Comparison of ENCODE assay signal across 9 mouse cellular contexts in genomic region chr2:91462681-91463080, GRCm38 (mm10). TPM values are rescaled to one million over a fixed set of nuclear protein-coding genes. Genes with fewer than 3 reads are reported as not detected.
A peak's percentile ranks its signal among the peaks of the same experiment; 100 is the strongest.
DNase-seq lines count a peak whose midpoint lies in the region; ATAC-seq and TF ChIP-seq lines count a peak whose summit lies in the region.
"Had no signal": no experiment of that assay in that cellular context is flagged by ENCODE, and none has a peak within 500 bp of the region (broad histone marks: within the 10 kb centered on the region; RNA-seq: fewer than 3 reads in every experiment).

No protein-coding gene starts in this region.

- TF ChIP-seq CTCF in kidney, postnatal 0 days (IDR thresholded peaks at IDR 0.05; ENCODE audit: low read depth) = no peak

- H3K9me3 ChIP-seq in kidney, postnatal 0 days (replicated peaks; ENCODE audit: low read length) = no peaks in the 10 kb centered on the region
- no peaks in the 10 kb centered on the region for H3K9me3 ChIP-seq in embryonic facial prominence, embryonic 15.5 days (replicated peaks)
- H3K9me3 ChIP-seq in intestine, embryonic 14.5 days (ENCODE audit: control insufficient read depth, low read length) = no peaks in the 10 kb centered on the region
- no peaks in the 10 kb centered on the region for H3K9me3 ChIP-seq in neural tube, embryonic 14.5 days (ENCODE audit: control insufficient read depth, low read length)

- WGBS in kidney, postnatal 0 days = 14% methylated on average over 12 of the region's 12 CpGs
- WGBS in embryonic facial prominence, embryonic 15.5 days = 24% methylated on average over 12 of the region's 12 CpGs
- WGBS in intestine, embryonic 14.5 days = 13% methylated on average over 12 of the region's 12 CpGs
- WGBS in neural tube, embryonic 14.5 days = 3% methylated on average over 12 of the region's 12 CpGs

- DNase-seq in kidney, postnatal 0 days (ENCODE audit: low spot score) = no peak
- no peak for DNase-seq in kidney, postnatal 14 days
- DNase-seq in intestine, embryonic 14.5 days (ENCODE audit: low spot score) = no peak
- DNase-seq in adrenal gland, adult 2 months = no peak
- no peak for DNase-seq in frontal cortex, adult 2 months (ENCODE audit: extremely low spot score in 1 of 2, low spot score in 1 of 2)
- no peak for DNase-seq in left cerebral cortex, postnatal 36 days (ENCODE audit: low spot score in 2 of 2)

- no peak overlapping the region for H3K4me3 ChIP-seq in kidney, postnatal 0 days (replicated peaks; ENCODE audit: low read depth, low read length)
- peak overlapping the region; percentile 2; the same call in 1 of the 2 replicates for H3K4me3 ChIP-seq in embryonic facial prominence, embryonic 15.5 days (replicated peaks)
- no peak overlapping the region for H3K4me3 ChIP-seq in intestine, embryonic 14.5 days (ENCODE audit: low read depth, low read length)
- H3K4me3 ChIP-seq in neural tube, embryonic 14.5 days (ENCODE audit: low read depth, low read length) = no peak overlapping the region

- no peak for ATAC-seq in kidney, postnatal 0 days (replicated peaks; ENCODE audit: low FRiP score, low read depth)
- ATAC-seq in embryonic facial prominence, embryonic 15.5 days (ENCODE audit: insufficient number of reproducible peaks, low FRiP score, low TSS enrichment, low read depth) = 0 out of 2 replicates have a peak, but pooled peaks have one; percentile 17
- no peak for ATAC-seq in intestine, embryonic 14.5 days (replicated peaks; ENCODE audit: low FRiP score, low TSS enrichment, low read depth)
- ATAC-seq in neural tube, embryonic 14.5 days (ENCODE audit: low read depth) = peak; percentile 14; the same call in 1 of the 2 replicates

- H3K9ac ChIP-seq in kidney, postnatal 0 days (ENCODE audit: low read depth, low read length) = no peak overlapping the region
- no peak overlapping the region for H3K9ac ChIP-seq in embryonic facial prominence, embryonic 15.5 days
- no peak overlapping the region for H3K9ac ChIP-seq in intestine, embryonic 14.5 days (ENCODE audit: low read length)
- peak overlapping the region; percentile 45 for H3K9ac ChIP-seq in neural tube, embryonic 14.5 days (replicated peaks; ENCODE audit: low read depth, low read length)

- H3K4me1 ChIP-seq in kidney, postnatal 0 days (replicated peaks; ENCODE audit: insufficient read depth, low read length) = peaks cover 16% of the 10 kb centered on the region
- H3K4me1 ChIP-seq in embryonic facial prominence, embryonic 15.5 days = peaks cover 45% of the 10 kb centered on the region
- peaks cover 28% of the 10 kb centered on the region for H3K4me1 ChIP-seq in intestine, embryonic 14.5 days (replicated peaks; ENCODE audit: control insufficient read depth, insufficient read depth, low read length)
- H3K4me1 ChIP-seq in neural tube, embryonic 14.5 days (ENCODE audit: control insufficient read depth, insufficient read depth, low read length) = peaks cover 19% of the 10 kb centered on the region

- H3K27me3 ChIP-seq in kidney, postnatal 0 days (ENCODE audit: insufficient read depth, low read length) = no peaks in the 10 kb centered on the region
- H3K27me3 ChIP-seq in embryonic facial prominence, embryonic 15.5 days = no peaks in the 10 kb centered on the region
- H3K27me3 ChIP-seq in intestine, embryonic 14.5 days (replicated peaks; ENCODE audit: control insufficient read depth, insufficient read depth, low read length) = no peaks in the 10 kb centered on the region
- 0 out of 2 replicates have a peak, but pooled peaks cover 4% of the 10 kb centered on the region for H3K27me3 ChIP-seq in neural tube, embryonic 14.5 days (ENCODE audit: control insufficient read depth, insufficient read depth, low read length)

- H3K27ac ChIP-seq in kidney, postnatal 0 days = no peak overlapping the region
- H3K27ac ChIP-seq in embryonic facial prominence, embryonic 15.5 days (replicated peaks) = peak overlapping the region; percentile 76
- H3K27ac ChIP-seq in intestine, embryonic 14.5 days (ENCODE audit: low read depth) = no peak overlapping the region
- no peak overlapping the region for H3K27ac ChIP-seq in neural tube, embryonic 14.5 days (ENCODE audit: low read depth, low read length)

- intact Hi-C loops in left cerebral cortex, postnatal 36 days (cut with DNase I) = no loop called here

- H3K36me3 ChIP-seq in kidney, postnatal 0 days (ENCODE audit: insufficient read depth, low read length) = no peaks in the 10 kb centered on the region
- H3K36me3 ChIP-seq in embryonic facial prominence, embryonic 15.5 days = no peaks in the 10 kb centered on the region; the same call in 1 of the 2 replicates
- H3K36me3 ChIP-seq in intestine, embryonic 14.5 days (ENCODE audit: control insufficient read depth, insufficient read depth, low read length) = no peaks in the 10 kb centered on the region
- no peaks in the 10 kb centered on the region for H3K36me3 ChIP-seq in neural tube, embryonic 14.5 days (ENCODE audit: control insufficient read depth, insufficient read depth, low read length)
- H3K36me3 ChIP-seq: G1E had no signal

- H3K4me2 ChIP-seq in kidney, postnatal 0 days (ENCODE audit: low read length) = peak overlapping the region; percentile 33
- peak overlapping the region; percentile 22 for H3K4me2 ChIP-seq in embryonic facial prominence, embryonic 15.5 days (replicated peaks)
- peak overlapping the region; percentile 6; the same call in 1 of the 2 replicates for H3K4me2 ChIP-seq in intestine, embryonic 14.5 days (ENCODE audit: low read length)
- peak overlapping the region; percentile 33 for H3K4me2 ChIP-seq in neural tube, embryonic 14.5 days (ENCODE audit: low read depth, low read length)

RNA-seq across cellular contexts. Expression of gene Lrp4, which starts 5.4 kb away (rescaled TPM):
- 5.9 and 7.0 TPM in 2 replicates for polyA plus RNA-seq in kidney, postnatal 0 days (2015; fragmentation: Nextera tagmentation; extraction: Ambion mirVana)
- 11.1 and 12.0 TPM in 2 replicates for polyA plus RNA-seq in embryonic facial prominence, embryonic 15.5 days (2015; fragmentation: Nextera tagmentation; extraction: Ambion mirVana)
- 7.8 and 8.5 TPM in 2 replicates for polyA plus RNA-seq in intestine, embryonic 14.5 days (2014; fragmentation: Nextera tagmentation; extraction: Ambion mirVana)
- polyA plus RNA-seq in neural tube, embryonic 14.5 days (2014; fragmentation: Nextera tagmentation; extraction: Ambion mirVana) = 6.4 and 7.2 TPM in 2 replicates
- 1 to 10 TPM; 3.5 to 6.5 TPM for total RNA-seq in adrenal gland, adult 2 months (2021)
- polyA plus RNA-seq in adrenal gland, adult 2 months (2012; rRNA removed) = 2.0 and 2.4 TPM in 2 replicates
- polyA plus RNA-seq in frontal cortex, adult 2 months (2012; rRNA removed) = 13.0 and 15.6 TPM in 2 replicates
- 10 to 100 TPM; 24.7 to 29.6 TPM for total RNA-seq in left cerebral cortex, postnatal 36 days (2021)
- polyA plus RNA-seq: G1E had no signal

RNA-seq across cellular contexts. Expression of gene 1110051M20Rik, which starts 18.2 kb away (rescaled TPM):
- polyA plus RNA-seq in kidney, postnatal 0 days (2015; fragmentation: Nextera tagmentation; extraction: Ambion mirVana) = 55.7 and 56.8 TPM in 2 replicates
- 61.0 and 68.0 TPM in 2 replicates for polyA plus RNA-seq in embryonic facial prominence, embryonic 15.5 days (2015; fragmentation: Nextera tagmentation; extraction: Ambion mirVana)
- 53.1 and 64.5 TPM in 2 replicates for polyA plus RNA-seq in intestine, embryonic 14.5 days (2014; fragmentation: Nextera tagmentation; extraction: Ambion mirVana)
- polyA plus RNA-seq in neural tube, embryonic 14.5 days (2014; fragmentation: Nextera tagmentation; extraction: Ambion mirVana) = 149 and 163 TPM in 2 replicates
- total RNA-seq in adrenal gland, adult 2 months (2021) = 10 to 100 TPM; 14.7 to 19.2 TPM
- polyA plus RNA-seq in adrenal gland, adult 2 months (2012; rRNA removed) = 14.9 and 16.0 TPM in 2 replicates
- polyA plus RNA-seq in frontal cortex, adult 2 months (2012; rRNA removed) = 114 and 119 TPM in 2 replicates
- 100 to 1,000 TPM; 100 to 103 TPM for total RNA-seq in left cerebral cortex, postnatal 36 days (2021)

Comparison
In these comparisons a context has a peak if more than half of its experiments do, and no peak if none do; other contexts are left out.
1. ATAC-seq: peak in embryonic facial prominence, embryonic 15.5 days (single experiment) and neural tube, embryonic 14.5 days (single experiment); none in kidney, postnatal 0 days (single experiment) and intestine, embryonic 14.5 days (single experiment).
2. Peak in every context shown above with its lines, with median percentiles within 50 percentile points of each other: H3K4me2 ChIP-seq.